Mouse (Mus musculus) lung, adult 2 months (tissue): ENCODE results near the gene Itgae.

Source experiments
- CTCF ChIP-seq: fragments of 200-500 bp; IDR thresholded peaks from 2 replicates; pipeline ENCODE4 v1.5.1; 2011; ENCODE audit warnings: mild to moderate bottlenecking, low read length, control low read depth; ENCODE audit not compliant: insufficient read depth
- POLR2A ChIP-seq: fragments of 200-500 bp; IDR thresholded peaks from 2 replicates; pipeline ENCODE4 v1.6.1; 2011; ENCODE audit warnings: low read depth, mild to moderate bottlenecking, control low read depth, low read length, borderline replicate concordance; ENCODE audit errors: extremely low read depth

- TF ChIP-seq CTCF (no peak), POLR2A (no peak)
These were observed 36.1 kb downstream of the Itgae start for GRCm38 (mm10) chr11:73126495-73126894.
